Mouse (Mus musculus): ENCODE measurements at regions not wholly inside any gene's neighbourhood (a gene's known extent, or its start where the extent isn't known, plus 50 kb on each side); places are given as distances from the start of the nearest gene placed in this dataset.

GRCm38 (mm10) chr15:25468478-25468877 is 54.9 kb upstream of the Basp1 start:
- H3K9me3 ChIP-seq = no peaks in the 10 kb centered on the region
- peaks cover 12% of the 10 kb centered on the region for H3K4me1 ChIP-seq
- H3K4me2 ChIP-seq (replicated peaks) = no peak overlapping the region
- H3K27ac ChIP-seq = no peak overlapping the region
- H3K36me3 ChIP-seq = no peaks in the 10 kb centered on the region
- 38% methylated on average over 2 of the region's 2 CpGs for WGBS
- no peak overlapping the region for H3K9ac ChIP-seq
- H3K27me3 ChIP-seq = no peaks in the 10 kb centered on the region
- H3K4me3 ChIP-seq = no peak overlapping the region
- ATAC-seq (ENCODE audit: insufficient number of reproducible peaks, insufficient read depth, low FRiP score, low TSS enrichment) = no peak

GRCm38 (mm10) chr15:25469185-25469845 is 55.8 kb upstream of the Basp1 start:
- ATAC-seq (ENCODE audit: insufficient number of reproducible peaks, insufficient read depth, low FRiP score, low TSS enrichment) = no peak
- peaks cover 12% of the 10 kb centered on the region for H3K4me1 ChIP-seq
- no peak overlapping the region for H3K4me3 ChIP-seq
- H3K9me3 ChIP-seq = no peaks in the 10 kb centered on the region
- 60% methylated on average over 16 of the region's 16 CpGs for WGBS
- no peaks in the 10 kb centered on the region for H3K36me3 ChIP-seq
- H3K27ac ChIP-seq = 0 out of 2 replicates have a peak overlapping the region, but pooled peaks have one; percentile 57
- no peak overlapping the region for H3K9ac ChIP-seq
- H3K4me2 ChIP-seq (replicated peaks) = no peak overlapping the region
- no peaks in the 10 kb centered on the region for H3K27me3 ChIP-seq

GRCm38 (mm10) chr15:25471331-25471730 is 57.8 kb upstream of the Basp1 start:
- Histone ChIP-seq H3K4me3 (no peak overlapping the region), H3K27ac (no peak overlapping the region), H3K4me1 (peaks cover 12% of the 10 kb centered on the region), H3K4me2 (replicated peaks) (no peak overlapping the region), H3K36me3 (no peaks in the 10 kb centered on the region), H3K9me3 (no peaks in the 10 kb centered on the region), H3K9ac (no peak overlapping the region), H3K27me3 (no peaks in the 10 kb centered on the region)
- WGBS = 77% methylated on average over 5 of the region's 5 CpGs
- ATAC-seq (ENCODE audit: insufficient number of reproducible peaks, insufficient read depth, low FRiP score, low TSS enrichment) = no peak

GRCm38 (mm10) chr15:25473201-25473710 is 59.7 kb upstream of the Basp1 start:
- Histone ChIP-seq H3K36me3 (no peaks in the 10 kb centered on the region), H3K9ac (no peak overlapping the region), H3K9me3 (no peaks in the 10 kb centered on the region), H3K4me1 (peaks cover 12% of the 10 kb centered on the region), H3K27me3 (no peaks in the 10 kb centered on the region), H3K4me3 (no peak overlapping the region), H3K4me2 (replicated peaks) (no peak overlapping the region), H3K27ac (no peak overlapping the region)
- ATAC-seq (ENCODE audit: insufficient number of reproducible peaks, insufficient read depth, low FRiP score, low TSS enrichment) = no peak
- 94% methylated on average over 3 of the region's 3 CpGs for WGBS

GRCm38 (mm10) chr15:25474096-25474495 is 60.5 kb upstream of the Basp1 start:
- Histone ChIP-seq H3K4me1 (peaks cover 8% of the 10 kb centered on the region), H3K36me3 (no peaks in the 10 kb centered on the region), H3K27ac (no peak overlapping the region), H3K27me3 (no peaks in the 10 kb centered on the region), H3K9me3 (no peaks in the 10 kb centered on the region), H3K9ac (no peak overlapping the region), H3K4me2 (replicated peaks) (no peak overlapping the region), H3K4me3 (no peak overlapping the region)
- ATAC-seq (ENCODE audit: insufficient number of reproducible peaks, insufficient read depth, low FRiP score, low TSS enrichment) = no peak
- WGBS = 75% methylated on average over 3 of the region's 3 CpGs

- ATAC-seq (ENCODE audit: insufficient number of reproducible peaks, insufficient read depth, low FRiP score, low TSS enrichment) = no peak
Observed at GRCm38 (mm10) chr15:25482586-25482985, 69.0 kb upstream of the Basp1 start.

GRCm38 (mm10) chr15:25485372-25485771 is 71.8 kb upstream of the Basp1 start:
- Histone ChIP-seq H3K4me2 (replicated peaks) (no peak overlapping the region), H3K36me3 (no peaks in the 10 kb centered on the region), H3K9me3 (no peaks in the 10 kb centered on the region), H3K27ac (no peak overlapping the region), H3K4me3 (no peak overlapping the region), H3K27me3 (no peaks in the 10 kb centered on the region), H3K4me1 (no peaks in the 10 kb centered on the region), H3K9ac (no peak overlapping the region)
- 51% methylated on average over 9 of the region's 9 CpGs for WGBS
- no peak for ATAC-seq (ENCODE audit: insufficient number of reproducible peaks, insufficient read depth, low FRiP score, low TSS enrichment)

More at GRCm38 (mm10) chr15:25482586-25482985, 69.0 kb upstream of the Basp1 start:
- Histone ChIP-seq H3K27me3 (no peaks in the 10 kb centered on the region), H3K4me2 (replicated peaks) (no peak overlapping the region), H3K4me1 (no peaks in the 10 kb centered on the region), H3K36me3 (no peaks in the 10 kb centered on the region), H3K27ac (no peak overlapping the region), H3K9ac (no peak overlapping the region), H3K9me3 (no peaks in the 10 kb centered on the region), H3K4me3 (no peak overlapping the region)
- 76% methylated on average over 3 of the region's 3 CpGs for WGBS

GRCm38 (mm10) chr15:25486158-25486557 is 72.6 kb upstream of the Basp1 start:
- H3K4me1 ChIP-seq = no peaks in the 10 kb centered on the region
- no peaks in the 10 kb centered on the region for H3K36me3 ChIP-seq
- WGBS = 76% methylated on average over 7 of the region's 7 CpGs
- no peak overlapping the region for H3K27ac ChIP-seq
- H3K27me3 ChIP-seq = no peaks in the 10 kb centered on the region
- no peaks in the 10 kb centered on the region for H3K9me3 ChIP-seq
- ATAC-seq (ENCODE audit: insufficient number of reproducible peaks, insufficient read depth, low FRiP score, low TSS enrichment) = no peak
- no peak overlapping the region for H3K4me2 ChIP-seq (replicated peaks)
- no peak overlapping the region for H3K9ac ChIP-seq
- no peak overlapping the region for H3K4me3 ChIP-seq

- no peaks in the 10 kb centered on the region for H3K27me3 ChIP-seq
- H3K4me3 ChIP-seq = no peak overlapping the region
- H3K36me3 ChIP-seq = no peaks in the 10 kb centered on the region
- 89% methylated on average over 6 of the region's 6 CpGs for WGBS
- H3K9me3 ChIP-seq = no peaks in the 10 kb centered on the region
- no peak overlapping the region for H3K9ac ChIP-seq
- H3K27ac ChIP-seq = no peak overlapping the region
- peaks cover 7% of the 10 kb centered on the region; the same call in 1 of the 2 replicates for H3K4me1 ChIP-seq
- no peak overlapping the region for H3K4me2 ChIP-seq (replicated peaks)
- no peak for ATAC-seq (ENCODE audit: insufficient number of reproducible peaks, insufficient read depth, low FRiP score, low TSS enrichment)
Observed at GRCm38 (mm10) chr15:25489804-25490203, 76.2 kb upstream of the Basp1 start.

- Histone ChIP-seq H3K36me3 (no peaks in the 10 kb centered on the region), H3K9me3 (no peaks in the 10 kb centered on the region), H3K27ac (no peak overlapping the region), H3K4me3 (no peak overlapping the region), H3K4me1 (peaks cover 10% of the 10 kb centered on the region; the same call in 1 of the 2 replicates), H3K9ac (no peak overlapping the region), H3K4me2 (replicated peaks) (peak overlapping the region; percentile 19; the same call in 1 of the 2 replicates), H3K27me3 (no peaks in the 10 kb centered on the region)
- WGBS = 48% methylated on average over 5 of the region's 5 CpGs
- no peak for ATAC-seq (ENCODE audit: insufficient number of reproducible peaks, insufficient read depth, low FRiP score, low TSS enrichment)
Observed at GRCm38 (mm10) chr15:25492161-25492746, 78.7 kb upstream of the Basp1 start.

- 54% methylated on average over 8 of the region's 8 CpGs for WGBS
- Histone ChIP-seq H3K27ac (no peak overlapping the region), H3K27me3 (no peaks in the 10 kb centered on the region)
Observed at GRCm38 (mm10) chr15:25494687-25495299, 81.2 kb upstream of the Basp1 start.

More at GRCm38 (mm10) chr15:25494687-25495299, 81.2 kb upstream of the Basp1 start:
- no peak overlapping the region for H3K9ac ChIP-seq
- H3K9me3 ChIP-seq = no peaks in the 10 kb centered on the region
- H3K4me3 ChIP-seq = no peak overlapping the region
- ATAC-seq (ENCODE audit: insufficient number of reproducible peaks, insufficient read depth, low FRiP score, low TSS enrichment) = no peak
- H3K4me2 ChIP-seq (replicated peaks) = no peak overlapping the region
- H3K36me3 ChIP-seq = no peaks in the 10 kb centered on the region
- H3K4me1 ChIP-seq = peaks cover 10% of the 10 kb centered on the region; the same call in 1 of the 2 replicates

Measured in embryonic facial prominence, embryonic 12.5 days (tissue).